Mouse (Mus musculus) yolk sac, embryonic 10.5 days (tissue): ENCODE measurements around the gene Adcy5.

Source experiments
- DNase-seq: peaks from one replicate; pipeline ENCODE4 v3.0.0-alpha.2; 2017; ENCODE audit warnings: low spot score

The Adcy5 gene

GRCm38 (mm10) chr16:35206426-35206825 lies 51.7 kb downstream of the Adcy5 start:
- DNase-seq: no peak

GRCm38 (mm10) chr16:35208796-35209195 lies 54.1 kb downstream of the Adcy5 start:
- DNase-seq: no peak

- no peak for DNase-seq
Observed at GRCm38 (mm10) chr16:35209753-35210152, 55.1 kb downstream of the Adcy5 start.

- DNase-seq: no peak
Observed at GRCm38 (mm10) chr16:35215047-35215446, 60.4 kb downstream of the Adcy5 start.

GRCm38 (mm10) chr16:35215498-35215897 lies 60.8 kb downstream of the Adcy5 start:
- no peak for DNase-seq

GRCm38 (mm10) chr16:35216826-35217491 lies 62.3 kb downstream of the Adcy5 start:
- no peak for DNase-seq

GRCm38 (mm10) chr16:35220412-35220811 lies 65.7 kb downstream of the Adcy5 start:
- no peak for DNase-seq

- no peak for DNase-seq
Observed at GRCm38 (mm10) chr16:35221581-35221980, 66.9 kb downstream of the Adcy5 start.

GRCm38 (mm10) chr16:35223930-35224329 lies 69.3 kb downstream of the Adcy5 start:
- no peak for DNase-seq

GRCm38 (mm10) chr16:35224716-35225115 lies 70.0 kb downstream of the Adcy5 start:
- DNase-seq: peak; percentile 38

GRCm38 (mm10) chr16:35229582-35229981 lies 74.9 kb downstream of the Adcy5 start:
- no peak for DNase-seq

- no peak for DNase-seq
Observed at GRCm38 (mm10) chr16:35232153-35232750, 77.6 kb downstream of the Adcy5 start.

GRCm38 (mm10) chr16:35233329-35233728 lies 78.7 kb downstream of the Adcy5 start:
- no peak for DNase-seq

GRCm38 (mm10) chr16:35237091-35237490 lies 82.4 kb downstream of the Adcy5 start:
- DNase-seq: no peak

GRCm38 (mm10) chr16:35239318-35239965 lies 84.8 kb downstream of the Adcy5 start:
- no peak for DNase-seq

GRCm38 (mm10) chr16:35239966-35240730 lies 85.5 kb downstream of the Adcy5 start:
- no peak for DNase-seq

GRCm38 (mm10) chr16:35247364-35247763 lies 92.7 kb downstream of the Adcy5 start:
- DNase-seq: no peak

- DNase-seq: no peak
Observed at GRCm38 (mm10) chr16:35248825-35249224, 94.1 kb downstream of the Adcy5 start.

GRCm38 (mm10) chr16:35249763-35250162 lies 95.1 kb downstream of the Adcy5 start:
- DNase-seq: no peak

GRCm38 (mm10) chr16:35251690-35252089 lies 97.0 kb downstream of the Adcy5 start:
- no peak for DNase-seq

GRCm38 (mm10) chr16:35252967-35253366 lies 98.3 kb downstream of the Adcy5 start:
- no peak for DNase-seq

GRCm38 (mm10) chr16:35255981-35256380 lies 101.3 kb downstream of the Adcy5 start:
- DNase-seq: no peak
